Mouse (Mus musculus) testis, adult 2 months (tissue): ENCODE results near the gene Exoc4. TPM values are rescaled to one million over a fixed set of nuclear protein-coding genes. Genes with fewer than 3 reads are reported as not detected.

Source experiments
- H3K27ac ChIP-seq: fragments of 200-500 bp; 2 replicates; pipeline ENCODE4 v1.5.1; 2012; ENCODE audit warnings: low read depth, low read length; ENCODE audit not compliant: control insufficient read depth, insufficient read depth
- H3K27me3 ChIP-seq: fragments of 200-500 bp; 2 replicates; pipeline ENCODE4 v1.6.1; 2012; ENCODE audit warnings: mild to moderate bottlenecking, low read length, moderate library complexity; ENCODE audit not compliant: control insufficient read depth, insufficient read depth
- H3K36me3 ChIP-seq: fragments of 200-500 bp; 2 replicates; pipeline ENCODE4 v1.6.1; 2012; ENCODE audit warnings: mild to moderate bottlenecking, low read length; ENCODE audit not compliant: control insufficient read depth, insufficient read depth
- H3K4me1 ChIP-seq: fragments of 200-500 bp; 2 replicates; pipeline ENCODE4 v1.6.1; 2012; ENCODE audit warnings: low read length; ENCODE audit not compliant: control insufficient read depth, insufficient read depth
- H3K4me3 ChIP-seq: fragments of 200-500 bp; 2 replicates; pipeline ENCODE4 v1.5.1; 2012; ENCODE audit warnings: low read depth, mild to moderate bottlenecking, low read length, moderate library complexity, mixed read lengths; ENCODE audit not compliant: control insufficient read depth
- CTCF ChIP-seq: fragments of 200-500 bp; IDR thresholded peaks from 2 replicates; pipeline ENCODE4 v1.5.1; 2012; ENCODE audit warnings: low read depth, mild to moderate bottlenecking, inconsistent platforms, low read length, moderate library complexity; ENCODE audit not compliant: control insufficient read depth, insufficient read depth, insufficient replicate concordance
- POLR2A ChIP-seq: fragments of 200-500 bp; IDR thresholded peaks from 2 replicates; pipeline ENCODE4 v1.6.1; 2012; ENCODE audit warnings: low read depth, mild to moderate bottlenecking, inconsistent platforms, low read length, moderate library complexity; ENCODE audit not compliant: control insufficient read depth
- polyA plus RNA-seq: library from polyadenylated mRNA; depleted of rRNA; stranded (reverse); fragments of >200 nt; gene quantifications from 2 replicates; pipeline ENCODE4 v1.2.3, GENCODE M21; 2012

Exoc4 gene
- polyA plus RNA-seq, 1 experiment: 3.3 TPM

GRCm38 (mm10) chr6:33829261-33829660, 580.4 kb downstream of the Exoc4 start:
- H3K4me1 ChIP-seq: no peaks in the 10 kb centered on the region
- H3K27ac ChIP-seq: no peak overlapping the region
- TF ChIP-seq CTCF: no peak
- TF ChIP-seq POLR2A: no peak
- no peaks in the 10 kb centered on the region for H3K27me3 ChIP-seq
- no peaks in the 10 kb centered on the region for H3K36me3 ChIP-seq
- no peak overlapping the region for H3K4me3 ChIP-seq

GRCm38 (mm10) chr6:33831276-33831675, 582.4 kb downstream of the Exoc4 start:
- Histone ChIP-seq H3K4me1 (no peaks in the 10 kb centered on the region), H3K36me3 (no peaks in the 10 kb centered on the region), H3K27ac (no peak overlapping the region), H3K27me3 (no peaks in the 10 kb centered on the region), H3K4me3 (no peak overlapping the region)
- no peak for TF ChIP-seq CTCF
- TF ChIP-seq POLR2A: no peak

GRCm38 (mm10) chr6:33832978-33833377, 584.1 kb downstream of the Exoc4 start:
- no peaks in the 10 kb centered on the region for H3K27me3 ChIP-seq
- H3K4me1 ChIP-seq: no peaks in the 10 kb centered on the region
- no peak for TF ChIP-seq CTCF
- no peak for TF ChIP-seq POLR2A
- no peak overlapping the region for H3K4me3 ChIP-seq
- H3K36me3 ChIP-seq: no peaks in the 10 kb centered on the region
- H3K27ac ChIP-seq: no peak overlapping the region

- no peaks in the 10 kb centered on the region for H3K4me1 ChIP-seq
- no peaks in the 10 kb centered on the region for H3K27me3 ChIP-seq
- H3K27ac ChIP-seq: no peak overlapping the region
- H3K36me3 ChIP-seq: no peaks in the 10 kb centered on the region
- TF ChIP-seq CTCF (no peak), POLR2A (no peak)
- H3K4me3 ChIP-seq: no peak overlapping the region
Measured at GRCm38 (mm10) chr6:33836048-33836780, 587.3 kb downstream of the Exoc4 start.

GRCm38 (mm10) chr6:33842901-33843300, 594.0 kb downstream of the Exoc4 start:
- Histone ChIP-seq H3K36me3 (no peaks in the 10 kb centered on the region), H3K4me1 (no peaks in the 10 kb centered on the region), H3K27ac (no peak overlapping the region), H3K27me3 (no peaks in the 10 kb centered on the region), H3K4me3 (no peak overlapping the region)
- TF ChIP-seq CTCF: no peak
- TF ChIP-seq POLR2A: no peak

GRCm38 (mm10) chr6:33859049-33859448, 610.2 kb downstream of the Exoc4 start:
- Histone ChIP-seq H3K4me1 (no peaks in the 10 kb centered on the region), H3K4me3 (no peak overlapping the region), H3K27me3 (no peaks in the 10 kb centered on the region), H3K27ac (no peak overlapping the region), H3K36me3 (no peaks in the 10 kb centered on the region)
- no peak for TF ChIP-seq CTCF
- no peak for TF ChIP-seq POLR2A

GRCm38 (mm10) chr6:33865752-33866151, 616.9 kb downstream of the Exoc4 start:
- Histone ChIP-seq H3K4me3 (no peak overlapping the region), H3K36me3 (no peaks in the 10 kb centered on the region)
- no peak for TF ChIP-seq CTCF
- no peak for TF ChIP-seq POLR2A

More at GRCm38 (mm10) chr6:33865752-33866151, 616.9 kb downstream of the Exoc4 start:
- H3K4me1 ChIP-seq: no peaks in the 10 kb centered on the region
- no peaks in the 10 kb centered on the region for H3K27me3 ChIP-seq
- H3K27ac ChIP-seq: no peak overlapping the region
